Mouse (Mus musculus) activated CD4-positive, CD25-positive, alpha-beta regulatory T cell, adult 4 months (primary cell): ENCODE measurements around the gene Ywhah. TPM values are rescaled to one million over a fixed set of nuclear protein-coding genes. Genes with fewer than 3 reads are reported as not detected.
A peak's percentile ranks its signal among the peaks of the same experiment; 100 is the strongest.

Experiments
- ATAC-seq: one replicate; pipeline ENCODE4 v1.8.0; 2017
- polyA plus RNA-seq, 2 experiments: library from polyadenylated mRNA; unstranded; fragments of 100-300 nt; shearing (Covaris generic); gene quantifications; one replicate each; pipeline ENCODE4 v1.2.1; 2017

Gene Ywhah
- polyA plus RNA-seq, result 100 to 1,000 TPM; 255 to 299 TPM

- ATAC-seq, result peak; percentile 92
These were observed at the start of gene Ywhah for GRCm38 (mm10) chr5:33018561-33019425. Ywhah (plus strand) TSS chr5:33018816.

DNA sequence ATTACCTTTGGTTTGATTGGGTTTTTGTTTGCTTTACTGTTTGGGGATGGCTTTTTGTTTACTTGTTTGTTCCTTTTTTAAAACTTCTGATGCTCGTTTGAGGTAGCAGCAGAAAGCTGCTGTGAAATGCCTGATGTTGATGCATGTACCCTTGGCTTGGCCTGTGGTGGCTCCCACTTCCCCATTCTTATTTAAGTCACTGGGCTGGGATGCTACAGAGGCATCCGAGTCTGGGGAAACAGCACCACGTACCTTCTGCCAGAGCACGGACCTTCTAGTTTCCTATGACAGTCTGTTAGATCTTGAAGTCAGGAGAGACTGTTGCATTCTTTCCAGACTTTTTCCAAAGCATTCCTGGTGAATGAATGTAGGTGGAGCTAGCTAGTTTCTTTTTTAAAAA lies 42.1 kb upstream of the Ywhah start:
- no peak for ATAC-seq

GRCm38 (mm10) chr5:32977179-32977578 lies 41.4 kb upstream of the Ywhah start:
- ATAC-seq, result no peak

- no peak for ATAC-seq
These were observed 33.2 kb upstream of the Ywhah start for GRCm38 (mm10) chr5:32985379-32985778.

DNA sequence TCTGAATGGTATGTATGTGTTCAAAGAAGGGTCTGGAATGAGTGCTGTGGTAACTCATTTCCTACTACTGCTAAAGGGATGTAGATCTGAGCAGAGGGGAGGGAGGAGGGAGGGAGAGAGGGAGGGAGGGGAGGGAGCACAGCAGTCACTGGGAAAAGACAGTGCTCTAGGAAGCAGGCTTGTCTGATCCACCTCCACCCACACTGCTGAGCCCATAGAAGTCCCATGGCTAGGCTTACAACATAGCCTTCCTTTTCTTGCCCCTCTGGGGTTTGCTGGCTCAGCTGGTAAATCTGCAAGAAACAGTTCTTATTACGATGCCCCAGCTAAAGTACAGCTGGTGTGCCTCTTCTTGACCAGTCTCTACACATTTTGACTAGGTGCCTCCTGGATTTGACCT lies 30.7 kb upstream of the Ywhah start:
- ATAC-seq, result no peak

DNA sequence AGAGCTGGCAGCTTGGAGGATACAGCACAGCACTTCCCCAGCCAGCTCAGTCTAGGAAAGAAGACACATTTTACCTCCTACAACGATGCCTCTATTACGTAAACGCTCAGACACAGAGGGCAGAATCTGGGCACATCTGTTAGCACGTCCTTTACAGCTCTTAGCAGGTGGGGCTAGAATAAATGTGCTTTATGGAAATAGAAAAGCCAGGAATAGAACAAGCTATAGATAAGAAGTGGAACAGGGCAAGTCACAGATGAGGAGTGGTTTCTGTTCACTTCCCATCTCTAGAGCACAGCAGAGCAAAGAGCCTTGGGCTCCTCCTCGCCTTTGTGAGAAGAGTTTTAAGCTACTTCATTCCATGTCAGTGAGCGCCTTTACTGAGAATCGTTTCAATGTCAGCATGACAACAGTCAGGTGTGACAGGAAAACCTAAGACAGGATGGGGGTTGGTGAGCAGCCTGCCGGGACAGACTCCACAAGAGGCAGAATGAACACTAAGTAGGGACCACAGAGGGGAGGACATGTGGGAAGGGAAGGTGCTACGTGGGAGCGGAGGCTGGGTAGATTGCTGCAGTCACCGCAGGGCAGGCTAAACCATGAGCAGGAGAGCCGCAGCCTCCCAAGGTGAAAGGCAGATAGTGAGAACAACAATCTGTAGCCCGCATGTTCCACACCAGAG lies 28.5 kb upstream of the Ywhah start:
- no peak for ATAC-seq

DNA sequence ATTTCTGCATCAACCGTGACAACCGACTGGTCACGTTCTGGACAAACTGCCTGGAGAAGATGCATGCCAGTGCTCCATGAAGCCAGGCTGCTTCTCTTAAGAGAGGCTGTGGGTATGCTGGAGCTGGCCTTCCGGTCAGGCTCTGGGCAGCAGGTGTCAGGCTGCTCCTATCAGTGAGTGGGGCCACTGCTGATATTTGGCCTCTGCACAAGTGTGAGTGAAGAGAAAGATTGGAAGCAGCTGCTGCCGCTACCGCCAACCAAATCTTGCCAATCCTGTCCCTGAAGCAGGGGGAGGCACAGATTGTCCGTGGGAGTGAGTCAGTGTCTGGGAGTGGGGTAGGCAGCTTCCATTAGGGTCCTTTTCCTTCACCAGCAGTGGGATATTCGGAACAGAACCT lies 27.5 kb upstream of the Ywhah start:
- ATAC-seq, result no peak

- no peak for ATAC-seq
These were observed 24.1 kb upstream of the Ywhah start for GRCm38 (mm10) chr5:32994471-32994870.

DNA sequence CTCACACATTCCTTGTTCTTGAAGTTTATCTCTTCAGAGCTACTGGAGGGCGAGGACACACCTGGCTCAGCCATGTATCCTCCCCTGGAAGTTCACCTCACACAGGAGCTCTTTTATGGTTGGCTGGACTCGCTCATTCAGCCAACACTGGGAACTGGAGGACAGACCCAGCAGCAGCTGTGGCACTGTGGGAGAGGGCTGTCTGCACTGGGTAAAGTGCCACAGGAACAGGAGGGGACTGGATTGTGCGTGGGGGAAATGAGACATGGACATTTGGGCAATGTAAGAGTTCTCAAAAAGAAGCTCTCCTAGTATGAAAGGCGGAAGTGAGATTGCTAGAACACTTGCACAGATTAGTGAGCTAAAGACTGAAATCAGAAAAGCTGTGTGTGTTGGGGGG lies 22.9 kb upstream of the Ywhah start:
- ATAC-seq, result no peak

GRCm38 (mm10) chr5:32996560-32996959 lies 22.1 kb upstream of the Ywhah start:
- ATAC-seq, result no peak

DNA sequence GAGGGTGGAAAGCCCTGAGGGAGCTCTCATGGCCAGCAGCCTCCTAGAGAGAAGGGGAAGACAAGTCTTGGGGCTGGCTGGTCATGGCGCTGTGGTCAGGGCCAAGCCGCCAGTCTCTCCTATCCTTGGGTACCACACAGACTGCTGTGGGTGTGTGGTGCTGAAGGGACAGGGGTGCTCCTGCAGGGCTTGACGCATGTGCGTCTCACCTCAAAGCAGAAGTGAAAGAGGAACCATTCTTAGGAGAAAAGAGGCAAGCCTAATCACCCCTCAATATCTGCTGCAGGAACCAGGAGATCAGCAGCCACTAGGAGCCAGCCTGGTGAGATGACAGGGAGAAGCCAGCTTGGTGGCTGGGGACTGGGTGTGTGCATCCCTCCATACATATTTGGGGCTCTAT lies 20.9 kb upstream of the Ywhah start:
- no peak for ATAC-seq

DNA sequence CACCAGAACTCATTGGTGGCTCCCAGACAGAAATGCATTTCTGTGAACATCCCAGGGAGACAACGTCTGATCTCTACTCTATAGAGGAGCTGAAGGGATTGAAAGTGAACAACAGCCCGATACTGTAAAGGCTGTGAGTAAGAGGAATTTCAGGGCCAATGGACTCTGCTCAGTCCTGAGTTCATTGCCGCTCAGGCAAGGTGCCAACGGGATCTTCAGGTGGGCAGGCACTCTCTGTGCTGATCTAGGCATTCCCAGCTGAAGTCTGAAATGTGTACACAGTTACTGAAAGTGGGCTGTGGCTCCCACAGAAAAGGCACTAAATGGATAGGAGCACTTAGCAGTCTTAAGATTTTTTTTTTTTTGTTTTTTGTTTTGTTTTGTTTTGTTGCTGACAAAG lies 19.8 kb upstream of the Ywhah start:
- ATAC-seq, result no peak

DNA sequence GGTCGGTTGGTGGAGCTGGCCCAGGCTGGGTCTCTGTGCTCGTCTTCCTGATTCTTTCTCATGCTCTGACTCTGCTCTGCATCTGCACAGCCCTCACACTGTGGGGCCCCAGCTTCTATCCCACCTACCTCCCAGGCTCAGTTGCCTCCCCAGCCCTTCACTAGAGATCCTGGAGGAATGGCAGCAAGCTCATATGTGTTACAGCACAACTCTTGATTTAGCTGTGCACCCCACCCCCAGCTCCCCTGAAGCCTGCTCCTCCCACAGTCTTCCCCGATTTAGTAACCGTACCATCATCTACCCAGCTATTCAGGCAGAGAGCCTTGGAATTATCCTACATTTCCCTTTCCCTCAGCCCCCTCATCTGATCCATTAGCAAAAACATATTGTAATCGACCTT lies 17.5 kb upstream of the Ywhah start:
- no peak for ATAC-seq

DNA sequence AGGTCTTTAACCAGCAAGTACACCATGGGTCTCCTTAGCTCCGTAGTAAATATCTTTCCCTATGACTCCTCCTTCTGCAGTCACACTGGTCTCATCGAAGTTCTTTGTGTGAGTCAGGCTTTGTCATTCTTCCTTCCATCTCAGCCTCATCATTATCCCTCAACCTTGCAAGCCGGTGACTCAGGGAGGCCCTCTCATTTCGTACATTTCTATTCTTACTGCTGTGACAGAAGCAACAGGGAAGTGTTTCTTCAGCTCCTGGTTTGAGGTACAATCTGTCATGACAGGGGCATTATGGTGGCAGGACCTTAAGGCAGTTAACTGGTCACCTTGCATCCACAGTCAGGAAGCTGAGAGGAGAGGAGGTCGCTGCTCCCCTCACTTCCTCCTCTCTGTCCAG lies 15.8 kb upstream of the Ywhah start:
- no peak for ATAC-seq

- no peak for ATAC-seq
These were observed 15.1 kb upstream of the Ywhah start for GRCm38 (mm10) chr5:33003500-33003899.

DNA sequence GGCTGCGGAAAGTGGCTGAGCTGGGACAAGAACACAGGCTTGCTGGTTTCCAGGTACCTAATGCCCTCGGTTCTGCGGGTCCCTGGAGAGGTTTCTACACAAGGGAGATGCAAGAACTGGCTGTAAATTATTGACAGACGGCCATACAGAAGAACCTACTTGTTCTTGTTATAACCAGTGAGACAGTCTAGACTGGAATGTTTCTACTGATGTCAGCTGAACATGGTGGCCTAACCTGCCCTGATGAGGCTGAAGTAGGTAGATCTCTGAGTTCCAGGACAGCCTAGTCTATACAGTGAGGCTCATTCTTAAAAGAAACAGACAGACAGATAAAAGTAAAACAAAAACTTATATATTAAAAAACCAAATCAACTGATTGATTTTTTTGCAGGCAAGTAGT lies 14.5 kb upstream of the Ywhah start:
- ATAC-seq, result no peak

DNA sequence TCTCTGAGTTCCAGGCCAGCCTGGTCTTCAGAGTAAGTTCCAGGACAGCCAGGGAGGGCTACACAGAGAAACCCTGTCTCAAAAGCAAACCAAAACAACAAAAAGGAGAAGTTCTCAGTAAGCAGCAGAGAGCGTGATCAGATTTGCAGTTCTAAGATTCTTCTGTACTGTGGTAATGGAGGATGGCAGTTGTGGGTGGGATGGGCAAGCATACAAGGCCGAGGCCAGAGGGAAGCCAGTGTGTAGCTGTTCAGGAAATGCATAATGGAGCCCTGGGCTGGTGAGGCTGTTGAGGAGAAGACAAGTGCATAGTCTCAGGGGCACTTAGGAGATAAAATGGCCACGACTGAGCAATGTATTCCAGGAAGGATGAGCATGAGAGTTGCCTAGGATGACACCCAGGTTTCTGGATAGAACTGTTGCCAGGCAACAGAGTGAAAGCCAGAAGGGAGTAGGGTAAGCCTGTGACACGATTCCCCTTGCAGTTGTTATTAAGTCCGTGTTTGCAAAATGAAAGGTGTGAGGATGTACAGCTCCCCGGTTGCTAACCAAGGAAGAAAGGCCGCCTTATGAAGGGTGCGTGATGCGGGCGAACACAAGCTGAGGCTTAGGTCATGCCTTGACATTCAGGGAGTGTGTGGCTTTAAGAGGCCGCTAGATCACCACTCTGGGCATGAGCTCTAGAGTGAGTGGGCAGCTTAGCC lies 13.0 kb upstream of the Ywhah start:
- no peak for ATAC-seq

- ATAC-seq, result no peak
These were observed 11.9 kb upstream of the Ywhah start for GRCm38 (mm10) chr5:33006670-33007069.

- ATAC-seq, result no peak
These were observed 11.2 kb upstream of the Ywhah start for GRCm38 (mm10) chr5:33007371-33007770.

- ATAC-seq, result no peak
These were observed 9.3 kb upstream of the Ywhah start for GRCm38 (mm10) chr5:33009301-33009700.

DNA sequence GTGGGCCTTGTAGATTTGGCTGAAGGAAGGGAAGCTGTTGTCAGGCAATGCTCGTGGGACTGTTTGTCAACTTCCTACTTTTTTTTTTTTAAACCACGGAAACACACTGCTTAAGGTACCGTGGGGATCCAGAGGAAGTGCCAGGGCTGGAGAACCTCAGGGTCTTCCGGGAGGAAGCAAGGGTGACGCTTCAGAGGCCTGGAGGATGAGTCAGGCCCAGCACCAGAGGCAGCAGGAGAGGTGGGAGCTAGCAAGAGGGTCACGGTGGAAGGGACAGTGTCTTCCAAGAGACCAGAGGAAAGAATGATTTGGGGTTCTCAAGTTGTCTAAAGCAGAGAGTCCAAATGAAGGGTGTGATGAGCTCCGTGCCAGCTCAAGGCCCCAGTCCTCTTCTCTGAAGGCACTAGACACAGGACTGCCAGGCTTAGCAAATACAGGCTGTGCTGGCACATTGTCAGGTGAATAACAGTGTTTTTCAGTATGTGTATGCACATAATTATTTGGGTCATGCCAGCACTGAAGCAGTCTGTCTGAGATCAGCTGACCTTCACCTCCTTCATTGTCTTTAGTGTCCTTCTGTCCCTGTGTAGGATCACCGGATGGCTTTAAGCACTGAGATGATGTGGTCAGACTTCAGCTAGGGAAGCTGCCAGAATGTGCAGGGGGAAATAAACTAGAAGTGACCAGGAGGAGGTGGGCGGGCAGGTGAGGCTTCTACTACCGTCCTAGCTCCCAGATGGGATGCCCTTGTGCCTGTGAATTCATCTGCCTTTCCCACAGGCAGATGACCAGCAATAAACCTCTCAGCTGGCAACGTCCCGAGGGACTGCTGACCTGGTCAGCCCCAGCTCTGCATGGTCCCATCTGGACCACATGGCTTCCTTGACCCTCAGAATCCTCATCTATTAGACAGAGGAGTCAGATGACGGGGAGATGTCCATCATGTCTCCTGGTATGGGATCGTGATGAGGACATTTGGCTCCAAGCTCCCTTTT lies 8.5 kb upstream of the Ywhah start:
- no peak for ATAC-seq
